Mouse (Mus musculus) limb, embryonic 11.5 days (tissue): ENCODE results near the gene Adk. TPM values are rescaled to one million over a fixed set of nuclear protein-coding genes. Genes with fewer than 3 reads are reported as not detected.

Experiments used
- ATAC-seq: fragments of 200-750 bp; cut with Nextera tagmentation; 2 replicates; pipeline ENCODE4 v1.8.0; 2017; ENCODE audit warnings: low read depth; ENCODE audit not compliant: insufficient number of reproducible peaks, low FRiP score, low TSS enrichment
- DNase-seq: peaks from one replicate; pipeline ENCODE4 v3.0.0-alpha.2; 2015; ENCODE audit warnings: low spot score
- H3K27ac ChIP-seq: fragments of 300-500 bp; sonication (generic); replicated peaks from 2 replicates; pipeline ENCODE4 v1.5.1; 2014; ENCODE audit warnings: low read depth, mild to moderate bottlenecking, low read length
- H3K27me3 ChIP-seq: fragments of 300-500 bp; sonication (generic); 2 replicates; pipeline ENCODE4 v1.6.1; 2014; ENCODE audit warnings: mild to moderate bottlenecking, low read length, mixed read lengths; ENCODE audit not compliant: control insufficient read depth, insufficient read depth
- H3K36me3 ChIP-seq: fragments of 300-500 bp; sonication (generic); 2 replicates; pipeline ENCODE4 v1.6.1; 2014; ENCODE audit warnings: mild to moderate bottlenecking, low read length, moderate library complexity, mixed read lengths; ENCODE audit not compliant: control insufficient read depth, insufficient read depth
- H3K4me1 ChIP-seq: fragments of 300-500 bp; sonication (generic); 2 replicates; pipeline ENCODE4 v1.6.1; 2014; ENCODE audit warnings: low read length, mixed read lengths; ENCODE audit not compliant: control insufficient read depth, insufficient read depth
- H3K4me2 ChIP-seq: fragments of 300-500 bp; sonication (generic); 2 replicates; pipeline ENCODE4 v1.6.1; 2014; ENCODE audit warnings: low read depth, mild to moderate bottlenecking, moderate library complexity; ENCODE audit not compliant: severe bottlenecking
- H3K4me3 ChIP-seq: fragments of 300-500 bp; sonication (generic); 2 replicates; pipeline ENCODE4 v1.5.1; 2014; ENCODE audit warnings: low read depth, low read length
- H3K9ac ChIP-seq: fragments of 300-500 bp; sonication (generic); 2 replicates; pipeline ENCODE4 v1.6.1; 2014; ENCODE audit warnings: mild to moderate bottlenecking, low read length
- H3K9me3 ChIP-seq: fragments of 300-500 bp; sonication (generic); 2 replicates; pipeline ENCODE4 v1.6.1; 2016; ENCODE audit warnings: low read length; ENCODE audit not compliant: control insufficient read depth
- WGBS: fragments of 180-500 bp; shearing (Covaris S2); extraction: QIAGEN DNeasy Blood & Tissue Kit; methylation state at CpG from one replicate; pipeline ENCODE4 v1.1.7; 2014; 5-methylcytosine and 5-hydroxymethylcytosine counted together
- polyA plus RNA-seq: library from polyadenylated mRNA; unstranded; fragments of >200 nt; fragmentation: Nextera tagmentation; extraction: Ambion mirVana; gene quantifications from 2 replicates; pipeline ENCODE4 v1.2.1, GENCODE M21; 2014

Gene Adk
- polyA plus RNA-seq, 1 experiment from 2014 or later, result 149 TPM

GRCm38 (mm10) chr14:21433995-21434394 is 381.6 kb downstream of the Adk start:
- Histone ChIP-seq H3K36me3 (no peaks in the 10 kb centered on the region), H3K4me1 (peaks cover 5% of the 10 kb centered on the region; the same call in 1 of the 2 replicates), H3K9ac (no peak overlapping the region), H3K27me3 (no peaks in the 10 kb centered on the region), H3K27ac (no peak overlapping the region), H3K9me3 (no peaks in the 10 kb centered on the region), H3K4me3 (no peak overlapping the region), H3K4me2 (no peak overlapping the region)
- DNase-seq (no peak), ATAC-seq (no peak)
- WGBS, result 21% methylated on average over 5 of the region's 5 CpGs

- 0 out of 2 replicates have a peak overlapping the region, but pooled peaks have one; percentile 1 for H3K27ac ChIP-seq
- H3K9ac ChIP-seq, result no peak overlapping the region
- H3K27me3 ChIP-seq, result no peaks in the 10 kb centered on the region
- H3K9me3 ChIP-seq, result no peaks in the 10 kb centered on the region
- 20% methylated on average over 9 of the region's 9 CpGs for WGBS
- no peaks in the 10 kb centered on the region for H3K36me3 ChIP-seq
- no peak overlapping the region for H3K4me3 ChIP-seq
- peaks cover 5% of the 10 kb centered on the region; the same call in 1 of the 2 replicates for H3K4me1 ChIP-seq
- no peak overlapping the region for H3K4me2 ChIP-seq
- DNase-seq (no peak), ATAC-seq (no peak)
Observed at GRCm38 (mm10) chr14:21434686-21435085, 382.3 kb downstream of the Adk start.

- Histone ChIP-seq H3K36me3 (no peaks in the 10 kb centered on the region), H3K27me3 (no peaks in the 10 kb centered on the region), H3K9me3 (peaks cover 7% of the 10 kb centered on the region; the same call in 1 of the 2 replicates), H3K4me3 (no peak overlapping the region), H3K27ac (no peak overlapping the region), H3K9ac (no peak overlapping the region), H3K4me1 (peaks cover 17% of the 10 kb centered on the region), H3K4me2 (no peak overlapping the region)
- DNase-seq, result peak; percentile 60
- WGBS, result 25% methylated on average over 4 of the region's 4 CpGs
- ATAC-seq, result 0 out of 2 replicates have a peak, but pooled peaks have one; percentile 31
Observed at GRCm38 (mm10) chr14:21439785-21440184, 387.4 kb downstream of the Adk start.

- no peak overlapping the region for H3K4me2 ChIP-seq
- H3K27me3 ChIP-seq, result no peaks in the 10 kb centered on the region
- DNase-seq, result no peak
- H3K27ac ChIP-seq, result no peak overlapping the region; the same call in 1 of the 2 replicates
- H3K9ac ChIP-seq, result no peak overlapping the region
- H3K36me3 ChIP-seq, result no peaks in the 10 kb centered on the region
- WGBS, result 88% methylated on average over 2 of the region's 2 CpGs
- ATAC-seq, result no peak
- peaks cover 7% of the 10 kb centered on the region; the same call in 1 of the 2 replicates for H3K9me3 ChIP-seq
- H3K4me3 ChIP-seq, result no peak overlapping the region
- peaks cover 13% of the 10 kb centered on the region for H3K4me1 ChIP-seq
Observed at GRCm38 (mm10) chr14:21440526-21440925, 388.2 kb downstream of the Adk start.

GRCm38 (mm10) chr14:21441772-21442533 is 389.6 kb downstream of the Adk start:
- peak overlapping the region; percentile 75 for H3K27ac ChIP-seq
- DNase-seq (peak; percentile 59), ATAC-seq (0 out of 2 replicates have a peak, but pooled peaks have one; percentile 57)

GRCm38 (mm10) chr14:21452581-21452980 is 400.2 kb downstream of the Adk start:
- Histone ChIP-seq H3K9ac (no peak overlapping the region), H3K27me3 (no peaks in the 10 kb centered on the region), H3K4me1 (no peaks in the 10 kb centered on the region), H3K9me3 (no peaks in the 10 kb centered on the region), H3K4me2 (no peak overlapping the region), H3K27ac (no peak overlapping the region), H3K36me3 (no peaks in the 10 kb centered on the region), H3K4me3 (no peak overlapping the region)
- ATAC-seq, result no peak
- 73% methylated on average over 4 of the region's 4 CpGs for WGBS
- no peak for DNase-seq

More at GRCm38 (mm10) chr14:21441772-21442533, 389.6 kb downstream of the Adk start:
- Histone ChIP-seq H3K4me1 (peaks cover 13% of the 10 kb centered on the region), H3K9ac (no peak overlapping the region), H3K27me3 (no peaks in the 10 kb centered on the region), H3K4me3 (no peak overlapping the region), H3K9me3 (peaks cover 7% of the 10 kb centered on the region; the same call in 1 of the 2 replicates), H3K4me2 (no peak overlapping the region), H3K36me3 (no peaks in the 10 kb centered on the region)
- WGBS, result 21% methylated on average over 10 of the region's 10 CpGs

- no peaks in the 10 kb centered on the region for H3K36me3 ChIP-seq
- no peak overlapping the region for H3K9ac ChIP-seq
- H3K4me3 ChIP-seq, result no peak overlapping the region
- H3K4me1 ChIP-seq, result no peaks in the 10 kb centered on the region
- H3K27me3 ChIP-seq, result no peaks in the 10 kb centered on the region
- WGBS, result 93% methylated on average over 2 of the region's 2 CpGs
- H3K4me2 ChIP-seq, result no peak overlapping the region
- no peak for ATAC-seq
- no peak for DNase-seq
- no peaks in the 10 kb centered on the region for H3K9me3 ChIP-seq
- H3K27ac ChIP-seq, result no peak overlapping the region
Observed at GRCm38 (mm10) chr14:21453896-21454295, 401.5 kb downstream of the Adk start.

- Histone ChIP-seq H3K9ac (no peak overlapping the region), H3K4me3 (no peak overlapping the region), H3K27me3 (no peaks in the 10 kb centered on the region), H3K4me1 (no peaks in the 10 kb centered on the region), H3K4me2 (no peak overlapping the region), H3K9me3 (no peaks in the 10 kb centered on the region), H3K27ac (no peak overlapping the region), H3K36me3 (no peaks in the 10 kb centered on the region)
- ATAC-seq (no peak), DNase-seq (no peak)
- 94% methylated on average over 7 of the region's 7 CpGs for WGBS
Observed at GRCm38 (mm10) chr14:21455654-21456350, 403.4 kb downstream of the Adk start.
